Mouse (Mus musculus): ENCODE measurements at regions not wholly inside any gene's neighbourhood (a gene's known extent, or its start where the extent isn't known, plus 50 kb on each side); places are given as distances from the start of the nearest gene placed in this dataset.

DNA sequence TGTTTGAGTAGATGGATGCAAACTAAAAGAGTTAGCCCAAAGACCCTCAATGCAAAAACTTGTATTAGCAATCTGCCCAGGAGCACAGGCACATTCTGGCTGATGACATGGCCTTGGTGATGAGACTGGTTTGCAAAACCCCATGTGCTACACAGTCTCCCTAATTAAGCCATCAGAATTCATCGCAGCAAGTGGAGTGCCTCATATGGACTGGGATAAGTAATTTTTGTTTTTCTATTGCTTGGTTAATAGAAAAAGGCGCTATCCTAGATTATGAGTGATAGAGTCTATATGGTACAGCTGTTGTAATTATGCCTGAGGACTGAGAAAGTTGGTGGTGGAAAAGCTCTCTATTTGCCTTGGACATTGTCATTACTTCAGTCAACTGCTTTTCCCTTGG lies 155.2 kb upstream of the Robo1 start:
- Histone ChIP-seq H3K4me3 (no peak overlapping the region), H3K4me2 (replicated peaks) (no peak overlapping the region), H3K9me3 (no peaks in the 10 kb centered on the region), H3K27me3 (no peaks in the 10 kb centered on the region), H3K36me3 (no peaks in the 10 kb centered on the region), H3K9ac (replicated peaks) (no peak overlapping the region), H3K4me1 (no peaks in the 10 kb centered on the region), H3K27ac (replicated peaks) (no peak overlapping the region)
- 83% methylated on average over 2 of the region's 2 CpGs for WGBS
- ATAC-seq (replicated peaks) = no peak

DNA sequence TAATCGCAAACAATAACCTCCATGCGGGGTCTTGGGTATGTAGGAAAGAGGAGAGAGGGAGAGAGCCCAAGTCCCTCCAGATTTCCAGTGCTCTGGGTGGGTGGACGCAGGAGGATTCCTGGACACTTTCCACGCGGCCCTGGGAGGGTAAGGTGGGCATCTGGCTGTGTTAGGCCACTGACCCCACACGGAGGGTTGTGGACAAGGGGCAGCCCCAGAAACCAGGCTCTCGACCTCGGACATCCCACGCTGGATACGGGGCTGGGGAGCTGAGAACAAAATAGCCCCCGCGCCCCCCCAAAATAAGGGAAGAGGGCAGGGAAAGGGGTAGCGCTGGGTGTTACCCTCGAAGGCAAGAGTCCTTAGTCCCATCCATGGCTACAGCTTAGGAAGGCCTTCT lies 150.2 kb upstream of the Robo1 start:
- H3K27ac ChIP-seq (replicated peaks) = no peak overlapping the region
- no peaks in the 10 kb centered on the region for H3K9me3 ChIP-seq
- no peak overlapping the region for H3K9ac ChIP-seq (replicated peaks)
- no peak overlapping the region for H3K4me3 ChIP-seq
- H3K36me3 ChIP-seq = no peaks in the 10 kb centered on the region
- no peaks in the 10 kb centered on the region for H3K27me3 ChIP-seq
- no peaks in the 10 kb centered on the region for H3K4me1 ChIP-seq
- H3K4me2 ChIP-seq (replicated peaks) = no peak overlapping the region
- WGBS = 95% methylated on average over 14 of the region's 14 CpGs
- ATAC-seq (replicated peaks) = no peak

DNA sequence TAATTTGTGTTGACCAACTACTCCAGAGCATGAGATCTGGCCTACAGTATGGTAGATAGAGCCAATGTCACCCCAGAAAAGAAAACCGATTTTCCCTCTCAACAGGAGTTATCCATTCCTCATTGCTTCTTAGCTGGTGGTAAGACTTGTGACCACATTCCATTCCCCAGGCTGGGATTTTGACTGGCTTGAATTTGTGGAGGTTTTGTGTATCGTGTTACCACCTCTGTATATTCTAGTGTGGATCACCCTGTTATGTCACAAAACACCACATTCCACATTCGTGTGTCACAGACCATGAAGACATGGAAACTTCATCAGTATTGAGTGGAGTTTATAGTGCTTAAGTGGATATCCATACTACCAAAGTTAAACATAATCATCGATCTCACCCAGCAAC lies 148.7 kb upstream of the Robo1 start:
- Histone ChIP-seq H3K27ac (replicated peaks) (no peak overlapping the region), H3K9ac (replicated peaks) (no peak overlapping the region), H3K9me3 (no peaks in the 10 kb centered on the region), H3K4me1 (no peaks in the 10 kb centered on the region), H3K36me3 (no peaks in the 10 kb centered on the region), H3K27me3 (no peaks in the 10 kb centered on the region), H3K4me3 (no peak overlapping the region), H3K4me2 (replicated peaks) (no peak overlapping the region)
- ATAC-seq (replicated peaks) = no peak
- WGBS = 90% methylated on average over 4 of the region's 4 CpGs

DNA sequence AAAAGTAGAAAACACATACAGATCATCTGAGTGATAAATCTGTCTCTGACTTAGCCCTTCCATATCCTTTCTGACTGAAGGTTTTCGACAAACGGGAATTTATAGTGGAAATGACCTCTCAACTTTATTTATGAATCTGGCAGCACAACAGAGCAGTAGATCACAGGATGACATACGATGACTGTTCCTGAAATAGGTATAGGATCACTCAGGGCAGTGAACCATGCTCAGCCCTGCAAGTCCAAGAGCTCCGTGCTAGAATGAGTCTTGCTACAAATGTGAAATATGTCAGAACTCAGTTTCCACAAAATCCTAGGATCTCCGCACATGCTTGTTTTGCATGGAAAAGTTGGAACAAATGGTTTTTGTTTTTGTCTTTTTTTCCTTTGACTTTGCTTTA lies 132.4 kb upstream of the Robo1 start:
- ATAC-seq (replicated peaks) = no peak
- Histone ChIP-seq H3K27me3 (no peaks in the 10 kb centered on the region), H3K27ac (replicated peaks) (no peak overlapping the region), H3K36me3 (no peaks in the 10 kb centered on the region), H3K4me1 (no peaks in the 10 kb centered on the region), H3K9me3 (no peaks in the 10 kb centered on the region), H3K4me3 (no peak overlapping the region), H3K9ac (replicated peaks) (no peak overlapping the region), H3K4me2 (replicated peaks) (no peak overlapping the region)
- WGBS = 92% methylated on average over 5 of the region's 5 CpGs

DNA sequence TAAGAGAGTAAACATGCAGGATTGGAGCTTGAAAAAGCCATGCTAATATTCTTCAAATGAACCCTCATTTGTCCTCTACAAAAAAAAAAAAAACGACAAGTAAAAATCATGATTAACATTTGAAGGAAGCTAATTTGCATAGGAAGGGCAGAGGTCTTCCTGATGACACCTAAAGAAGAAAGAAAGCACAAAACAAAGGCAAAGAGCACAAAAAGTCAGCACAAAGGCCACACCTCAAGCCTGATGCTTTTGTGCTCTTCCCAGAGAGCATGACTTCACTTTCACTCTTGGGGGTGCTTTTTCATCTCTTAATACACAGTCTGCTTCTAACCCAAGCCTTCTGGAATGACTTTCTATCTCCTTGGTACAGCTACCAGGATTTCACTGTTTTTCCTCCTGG lies 113.8 kb upstream of the Robo1 start:
- 2% methylated on average over 1 of the region's 1 CpGs for WGBS
- no peaks in the 10 kb centered on the region for H3K27me3 ChIP-seq
- no peak overlapping the region for H3K9ac ChIP-seq (replicated peaks)
- no peak overlapping the region for H3K4me3 ChIP-seq
- no peaks in the 10 kb centered on the region for H3K4me1 ChIP-seq
- no peaks in the 10 kb centered on the region for H3K9me3 ChIP-seq
- H3K4me2 ChIP-seq (replicated peaks) = no peak overlapping the region
- no peak for ATAC-seq (replicated peaks)
- H3K27ac ChIP-seq (replicated peaks) = no peak overlapping the region
- H3K36me3 ChIP-seq = no peaks in the 10 kb centered on the region

DNA sequence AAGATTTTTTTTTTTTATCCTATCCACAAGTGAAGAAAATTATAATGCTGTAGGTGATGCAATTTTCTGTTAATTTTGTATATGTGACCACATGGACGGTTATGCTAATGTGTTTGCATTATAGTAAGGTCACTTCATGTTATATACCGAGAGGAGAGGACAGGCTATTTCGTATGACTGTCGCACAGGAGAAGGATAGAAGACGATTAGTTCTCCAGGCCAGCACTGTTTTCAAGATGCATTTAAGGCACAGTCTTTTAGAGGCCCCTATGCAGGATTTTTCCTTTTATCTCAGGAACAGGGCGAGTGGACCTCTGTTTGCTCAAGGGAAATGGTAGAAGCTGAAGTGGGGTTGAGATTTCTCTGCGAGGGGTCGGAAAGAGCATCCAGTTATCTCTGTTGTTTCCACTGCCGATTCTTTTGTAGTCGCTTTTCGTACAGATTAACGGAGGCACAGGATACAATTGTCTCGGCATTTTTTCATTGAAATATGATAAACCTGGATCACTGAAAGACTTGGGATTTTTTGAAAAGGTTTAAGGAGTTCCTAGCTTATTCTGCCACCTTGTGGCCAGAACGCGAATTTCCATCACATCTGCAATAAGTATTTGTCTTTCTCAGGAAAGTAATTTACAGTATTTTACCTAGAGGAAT lies 92.6 kb upstream of the Robo1 start:
- Histone ChIP-seq H3K4me2 (replicated peaks) (peak overlapping the region; percentile 31), H3K27ac (replicated peaks) (peak overlapping the region; percentile 39; the same call in 1 of the 2 replicates), H3K4me3 (peak overlapping the region; percentile 26), H3K36me3 (no peaks in the 10 kb centered on the region), H3K27me3 (no peaks in the 10 kb centered on the region), H3K9ac (replicated peaks) (no peak overlapping the region), H3K9me3 (no peaks in the 10 kb centered on the region), H3K4me1 (peaks cover 14% of the 10 kb centered on the region; the same call in 1 of the 2 replicates)
- 36% methylated on average over 15 of the region's 15 CpGs for WGBS
- peak; percentile 43; the same call in 1 of the 2 replicates for ATAC-seq (replicated peaks)

DNA sequence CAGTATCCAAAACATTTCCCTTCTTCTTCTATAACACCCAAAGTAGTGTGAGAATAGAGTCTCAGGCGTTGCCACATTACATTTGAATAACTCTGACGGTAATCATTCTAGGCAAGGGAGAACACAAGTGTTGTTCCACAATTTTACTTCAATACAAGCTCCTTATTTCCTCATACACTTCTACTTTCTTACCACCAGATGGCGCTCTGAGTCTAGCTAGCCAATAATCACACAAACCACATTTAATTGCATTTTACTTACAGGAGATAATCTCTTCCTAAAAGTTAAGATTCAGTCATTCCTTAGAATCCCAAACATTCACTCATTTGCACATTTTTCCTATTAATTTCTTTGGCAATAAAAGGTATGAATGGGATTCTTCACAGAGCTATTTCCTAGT lies 90.1 kb upstream of the Robo1 start:
- Histone ChIP-seq H3K4me1 (peaks cover 21% of the 10 kb centered on the region), H3K9ac (replicated peaks) (no peak overlapping the region), H3K36me3 (no peaks in the 10 kb centered on the region), H3K27ac (replicated peaks) (no peak overlapping the region), H3K4me2 (replicated peaks) (no peak overlapping the region), H3K4me3 (no peak overlapping the region), H3K27me3 (no peaks in the 10 kb centered on the region), H3K9me3 (no peaks in the 10 kb centered on the region)
- ATAC-seq (replicated peaks) = no peak
- 1% methylated on average over 3 of the region's 3 CpGs for WGBS

DNA sequence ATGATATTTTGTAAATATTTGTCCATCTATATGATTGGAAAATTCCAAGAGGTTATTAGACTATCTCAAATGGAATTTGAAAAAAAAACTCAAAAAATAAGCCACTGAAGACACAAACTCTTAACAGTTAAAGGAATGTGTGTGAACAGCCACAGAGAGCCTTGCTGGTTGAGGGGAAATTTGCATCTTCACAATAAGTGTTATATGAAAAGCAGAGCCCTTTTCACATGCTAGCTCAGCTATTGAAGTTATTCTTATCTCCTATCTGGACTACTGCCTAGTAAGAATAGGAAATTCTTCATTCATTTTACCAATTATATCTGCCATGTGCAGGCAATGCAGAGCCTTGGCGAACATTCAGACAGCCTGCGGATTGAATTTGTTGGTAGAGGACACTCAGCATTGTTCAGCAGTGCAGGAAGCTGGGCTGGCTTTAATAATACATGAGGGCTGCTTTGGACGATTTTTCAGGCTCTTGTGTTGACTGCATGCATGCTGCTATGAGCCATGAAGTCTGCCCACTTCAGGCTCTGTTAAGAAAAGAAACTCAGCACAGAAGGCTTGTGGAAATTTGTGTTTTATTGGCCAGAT lies 86.1 kb upstream of the Robo1 start:
- Histone ChIP-seq H3K4me3 (no peak overlapping the region), H3K27ac (replicated peaks) (peak overlapping the region; percentile 76), H3K36me3 (no peaks in the 10 kb centered on the region), H3K9ac (replicated peaks) (no peak overlapping the region), H3K9me3 (no peaks in the 10 kb centered on the region), H3K4me1 (peaks cover 22% of the 10 kb centered on the region), H3K4me2 (replicated peaks) (peak overlapping the region; percentile 10; the same call in 1 of the 2 replicates), H3K27me3 (no peaks in the 10 kb centered on the region)
- ATAC-seq (replicated peaks) = peak; percentile 91
- 6% methylated on average over 3 of the region's 3 CpGs for WGBS

DNA sequence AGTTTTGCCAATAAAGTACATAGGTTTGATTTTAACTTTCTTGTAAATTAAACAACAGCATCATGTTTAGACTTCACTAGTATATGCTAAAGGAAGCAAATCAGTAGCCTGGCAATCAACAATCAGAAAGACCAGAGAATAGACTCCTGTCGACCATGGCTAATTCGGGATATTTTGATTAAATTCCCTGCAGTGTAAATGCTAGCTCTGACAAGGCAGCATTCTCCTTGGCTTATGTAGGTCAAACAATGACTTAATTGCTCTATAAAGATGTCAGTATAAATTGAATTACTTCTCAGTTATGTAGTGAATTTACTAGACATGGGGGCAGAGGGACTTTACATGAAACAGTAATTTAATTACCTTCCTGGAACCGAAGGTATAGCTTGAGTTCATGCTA lies 84.2 kb upstream of the Robo1 start:
- Histone ChIP-seq H3K4me2 (replicated peaks) (no peak overlapping the region), H3K4me1 (peaks cover 14% of the 10 kb centered on the region), H3K9me3 (no peaks in the 10 kb centered on the region), H3K27me3 (no peaks in the 10 kb centered on the region), H3K36me3 (no peaks in the 10 kb centered on the region), H3K4me3 (no peak overlapping the region), H3K27ac (replicated peaks) (no peak overlapping the region), H3K9ac (replicated peaks) (no peak overlapping the region)
- WGBS = 14% methylated on average over 3 of the region's 3 CpGs
- ATAC-seq (replicated peaks) = no peak

DNA sequence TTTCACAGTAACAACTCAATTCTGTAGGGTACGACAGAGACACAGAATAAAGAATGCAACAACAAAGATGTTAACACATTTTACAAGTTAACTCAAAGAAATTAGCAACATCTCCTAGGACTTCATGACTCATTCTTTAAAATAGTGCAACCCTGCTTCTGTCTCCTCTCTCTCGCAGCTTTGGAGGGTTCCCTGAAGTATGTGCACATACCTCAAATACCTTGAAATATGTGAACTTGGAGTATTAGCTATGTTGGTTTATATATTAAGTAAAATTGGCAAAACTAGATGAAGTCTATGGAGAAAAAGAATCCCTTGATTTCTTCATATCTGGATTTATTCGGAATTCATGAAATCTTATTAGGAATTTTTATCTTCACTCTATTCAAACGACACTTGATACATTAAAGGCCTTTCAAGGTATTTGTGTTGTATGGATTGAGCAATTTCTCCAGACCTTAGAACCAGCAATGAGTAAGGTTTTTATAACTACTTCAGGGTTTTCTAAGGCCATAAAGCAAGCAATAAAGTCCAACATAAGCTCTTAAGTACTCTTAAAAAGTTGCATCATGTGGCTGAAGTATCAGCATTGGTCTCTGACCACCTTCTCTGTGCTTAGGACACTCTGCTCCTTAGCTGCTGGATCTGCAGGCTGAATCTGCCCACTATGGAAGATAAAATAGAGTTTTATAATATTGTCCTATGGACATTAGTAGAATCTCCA lies 82.8 kb upstream of the Robo1 start:
- H3K4me2 ChIP-seq (replicated peaks) = no peak overlapping the region
- WGBS = 92% methylated on average over 4 of the region's 4 CpGs
- no peak overlapping the region for H3K4me3 ChIP-seq
- H3K36me3 ChIP-seq = no peaks in the 10 kb centered on the region
- peaks cover 14% of the 10 kb centered on the region for H3K4me1 ChIP-seq
- no peaks in the 10 kb centered on the region for H3K9me3 ChIP-seq
- no peak for ATAC-seq (replicated peaks)
- H3K27me3 ChIP-seq = no peaks in the 10 kb centered on the region
- H3K27ac ChIP-seq (replicated peaks) = no peak overlapping the region
- H3K9ac ChIP-seq (replicated peaks) = no peak overlapping the region

DNA sequence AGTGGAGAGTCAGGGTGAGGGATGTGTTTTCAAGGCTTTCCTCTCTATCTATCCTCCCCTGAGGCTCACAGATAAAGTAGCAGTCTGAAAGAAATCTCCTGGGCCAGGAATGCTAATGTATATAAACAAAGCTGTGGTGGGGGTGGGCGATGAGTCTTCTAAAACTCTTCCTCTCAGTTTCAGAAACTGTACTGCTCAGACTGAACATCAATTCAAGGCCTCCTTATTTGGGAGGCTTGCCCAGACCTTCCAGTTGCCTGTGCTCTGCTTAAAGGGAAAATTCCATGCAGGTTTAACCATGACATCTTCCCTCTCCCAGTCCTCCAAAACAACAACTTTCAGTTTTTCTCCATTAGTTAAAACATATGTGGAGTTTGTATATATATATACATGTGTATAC lies 73.7 kb upstream of the Robo1 start:
- H3K36me3 ChIP-seq = no peaks in the 10 kb centered on the region
- no peaks in the 10 kb centered on the region; the same call in 1 of the 2 replicates for H3K4me1 ChIP-seq
- H3K9me3 ChIP-seq = no peaks in the 10 kb centered on the region
- no peak overlapping the region for H3K4me3 ChIP-seq
- no peaks in the 10 kb centered on the region for H3K27me3 ChIP-seq
- H3K27ac ChIP-seq (replicated peaks) = no peak overlapping the region
- H3K9ac ChIP-seq (replicated peaks) = no peak overlapping the region
- WGBS = 63% methylated on average over 1 of the region's 1 CpGs
- no peak for ATAC-seq (replicated peaks)
- no peak overlapping the region for H3K4me2 ChIP-seq (replicated peaks)

DNA sequence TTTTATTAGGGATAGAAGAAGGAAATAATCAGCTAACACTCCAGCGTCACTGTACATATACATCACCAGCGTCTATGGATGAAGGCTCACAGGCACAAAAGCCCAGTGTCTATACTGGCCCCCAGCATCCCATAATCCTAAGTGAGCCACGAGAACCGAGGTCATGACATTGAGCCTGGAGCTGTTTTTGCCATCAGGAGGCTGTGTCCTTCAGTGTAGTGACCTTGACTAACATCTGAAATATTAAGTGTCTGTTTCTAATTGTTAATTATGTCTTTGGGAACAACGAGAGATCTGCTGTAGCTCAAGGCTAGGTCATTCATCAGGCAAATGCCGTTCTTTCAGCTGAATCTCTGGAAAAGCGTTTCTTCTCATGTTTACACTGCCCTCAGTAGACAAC lies 68.5 kb upstream of the Robo1 start:
- H3K27me3 ChIP-seq = no peaks in the 10 kb centered on the region
- ATAC-seq (replicated peaks) = no peak
- WGBS = 75% methylated on average over 7 of the region's 7 CpGs
- 0 out of 2 replicates have a peak, but pooled peaks cover 2% of the 10 kb centered on the region for H3K4me1 ChIP-seq
- no peak overlapping the region for H3K9ac ChIP-seq (replicated peaks)
- no peaks in the 10 kb centered on the region for H3K36me3 ChIP-seq
- H3K4me3 ChIP-seq = no peak overlapping the region
- H3K27ac ChIP-seq (replicated peaks) = no peak overlapping the region
- H3K9me3 ChIP-seq = no peaks in the 10 kb centered on the region
- H3K4me2 ChIP-seq (replicated peaks) = no peak overlapping the region
